Mouse (Mus musculus) cerebellum, adult 11 months (tissue): ENCODE data around the gene Krtap10-4.
"Not testable (repeated sequence)": the region's sequence is repeated elsewhere in the genome, so short reads cannot be mapped to it uniquely, and the experiment has no call there.

Experiments
- DNase-seq: peaks from one replicate; pipeline ENCODE4 v3.0.0; 2022

Krtap10-4 gene

GRCm38 (mm10) chr10:77787876-77788275 lies 39.0 kb downstream of the Krtap10-4 start, which contains the start of gene Gm7137:
Gm7137 (minus strand) TSS chr10:77788200.
- not testable (repeated sequence) for DNase-seq

DNA sequence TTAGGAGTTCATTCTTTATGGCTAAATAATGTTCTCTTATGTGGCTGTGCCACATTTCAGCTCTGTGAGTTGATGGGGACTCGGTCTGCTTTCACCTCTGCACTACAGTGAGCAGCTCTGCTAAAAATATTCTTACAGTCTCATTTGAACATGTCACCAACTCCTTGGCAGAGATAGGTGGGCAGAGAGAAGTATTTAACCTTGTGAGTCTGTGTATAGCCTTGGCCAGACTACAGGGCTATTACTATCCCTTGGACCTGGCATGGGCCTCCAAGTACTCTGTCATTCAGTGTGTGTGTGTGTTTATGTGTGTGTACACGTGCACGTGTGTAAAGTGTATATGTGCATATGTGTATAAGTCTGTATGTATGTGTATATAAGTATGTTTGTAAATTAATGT lies 43.5 kb downstream of the Krtap10-4 start:
- DNase-seq = not testable (repeated sequence)

- not testable (repeated sequence) for DNase-seq
These were observed 44.5 kb downstream of the Krtap10-4 start, which contains the start of gene Gm3250 for GRCm38 (mm10) chr10:77782442-77782841. Gm3250 (minus strand) TSS chr10:77782542.

- not testable (repeated sequence) for DNase-seq
These were observed 50.1 kb downstream of the Krtap10-4 start, which contains the start of gene Gm7138 for GRCm38 (mm10) chr10:77776844-77777243. Gm7138 (minus strand) TSS chr10:77776944.
